Mouse (Mus musculus) embryo, embryonic 11.5 days (tissue): ENCODE data around the gene Hs1bp3.
A peak's percentile ranks its signal among the peaks of the same experiment; 100 is the strongest.

Experiments used
- DNase-seq: peaks from one replicate; pipeline ENCODE4 v3.0.0-alpha.2; 2012; ENCODE audit warnings: low read depth, low spot score

Hs1bp3 gene

DNA sequence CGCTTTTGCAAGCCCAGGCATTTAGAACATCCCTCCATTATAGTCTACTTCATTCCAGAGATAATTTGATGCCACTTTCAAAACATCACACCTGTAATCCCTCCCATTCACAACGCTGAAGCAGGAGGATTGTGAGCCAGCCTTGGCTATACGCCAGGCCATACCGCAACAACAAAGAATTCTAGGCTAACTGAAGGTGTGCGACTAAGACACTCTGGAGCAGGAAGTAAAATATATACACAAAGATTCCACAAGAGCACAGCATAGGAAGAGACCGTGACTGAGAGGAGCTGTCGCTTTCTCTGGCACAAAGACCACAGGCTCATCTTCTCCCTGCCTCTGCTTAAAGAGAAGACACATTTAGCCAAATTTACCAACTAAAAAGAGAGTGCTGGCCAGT lies 49.2 kb downstream of the Hs1bp3 start:
- DNase-seq = no peak

DNA sequence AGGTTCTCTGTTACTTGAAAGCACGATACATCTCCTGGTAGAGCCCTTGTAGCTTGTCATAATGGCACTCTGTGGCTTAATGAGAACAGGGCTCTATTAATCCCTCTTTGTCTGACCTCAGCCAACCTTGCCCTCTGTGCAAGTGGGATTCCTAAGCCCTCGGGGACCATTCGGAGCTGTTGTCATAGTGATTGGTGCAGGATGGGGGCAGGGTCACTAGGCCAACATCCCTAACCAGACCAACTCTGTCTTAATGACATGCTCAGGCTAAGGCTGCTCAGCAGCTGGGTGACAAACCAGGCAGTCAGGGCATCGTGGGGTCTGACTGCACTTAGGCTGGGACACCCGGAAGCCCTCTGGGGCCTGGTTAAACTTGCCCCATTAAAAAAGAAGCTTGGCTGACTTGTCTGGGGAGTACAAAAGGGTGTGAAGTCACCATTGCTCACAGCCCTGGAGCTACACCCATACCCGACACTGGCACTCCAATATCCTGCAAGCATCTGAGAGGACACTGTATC lies 51.1 kb downstream of the Hs1bp3 start:
- DNase-seq = peak; percentile 46

DNA sequence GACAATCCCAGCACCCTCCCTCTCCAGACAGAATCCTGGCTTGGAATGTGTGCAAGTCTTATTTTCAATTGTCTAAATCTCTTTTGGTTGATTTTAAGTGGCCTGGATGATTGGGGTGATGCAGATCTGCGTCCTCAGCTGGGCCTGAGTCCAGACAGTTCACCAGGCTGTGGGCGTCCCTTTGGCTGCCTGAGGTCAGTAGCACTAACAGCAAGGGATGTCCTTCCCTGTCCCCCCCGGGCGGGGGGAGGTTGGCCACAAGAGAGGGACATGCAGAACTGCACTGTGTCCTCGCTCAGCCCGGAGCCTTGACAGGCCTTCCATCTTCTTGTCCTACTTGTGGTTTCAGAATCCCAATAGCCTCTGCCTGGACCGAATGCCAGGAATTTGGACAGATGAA lies 52.1 kb downstream of the Hs1bp3 start:
- no peak for DNase-seq

DNA sequence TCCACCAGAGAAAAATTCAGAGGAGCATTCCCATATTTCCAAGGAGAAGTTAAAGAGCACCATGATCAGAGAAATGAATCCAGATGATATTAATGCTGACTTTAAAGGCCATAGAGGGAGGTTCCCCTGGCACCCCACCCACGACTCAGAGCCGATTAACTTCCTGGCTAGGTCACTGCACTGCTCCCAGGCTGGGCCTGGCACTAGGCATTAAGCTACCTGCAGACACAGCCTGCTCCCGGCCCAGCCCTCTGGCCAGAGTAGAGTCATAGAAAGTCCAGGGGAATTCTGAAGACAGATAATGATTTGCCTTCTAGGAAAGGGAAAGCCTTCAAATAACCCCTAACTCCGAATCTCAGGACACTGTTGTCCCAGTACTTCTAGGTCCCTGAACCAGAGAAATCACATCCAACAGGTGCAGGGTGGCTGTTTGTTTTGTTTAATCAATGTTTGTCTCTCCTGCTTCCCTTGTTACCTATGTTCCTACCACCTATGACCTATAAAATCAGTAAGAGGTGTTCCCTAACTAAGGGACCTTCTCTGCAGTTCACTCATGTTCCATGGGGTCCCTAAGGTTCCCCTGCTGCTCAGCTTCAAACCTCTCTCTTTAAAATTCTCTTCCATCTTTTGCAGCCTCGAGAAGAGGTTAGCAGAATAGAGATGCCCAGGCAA lies 52.8 kb downstream of the Hs1bp3 start:
- DNase-seq = no peak

DNA sequence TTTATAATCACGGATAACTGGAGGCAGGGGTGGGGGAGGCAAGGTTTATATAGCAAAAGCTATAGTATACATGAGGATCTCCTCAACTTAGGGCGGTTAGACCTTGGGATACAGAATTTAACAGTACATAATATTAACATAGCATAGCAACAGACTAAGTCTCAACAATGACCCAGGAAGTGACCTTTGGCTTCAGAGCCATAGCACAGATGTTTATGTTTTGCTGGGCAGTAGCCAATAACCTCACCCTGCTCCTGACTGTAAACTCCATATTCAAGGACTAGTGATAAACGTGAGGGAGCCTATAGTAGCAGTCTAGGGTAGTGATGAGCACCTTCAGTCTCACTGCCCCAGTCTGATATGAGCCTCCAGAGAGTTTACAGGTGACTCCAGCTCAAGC lies 53.5 kb downstream of the Hs1bp3 start:
- DNase-seq = no peak

DNA sequence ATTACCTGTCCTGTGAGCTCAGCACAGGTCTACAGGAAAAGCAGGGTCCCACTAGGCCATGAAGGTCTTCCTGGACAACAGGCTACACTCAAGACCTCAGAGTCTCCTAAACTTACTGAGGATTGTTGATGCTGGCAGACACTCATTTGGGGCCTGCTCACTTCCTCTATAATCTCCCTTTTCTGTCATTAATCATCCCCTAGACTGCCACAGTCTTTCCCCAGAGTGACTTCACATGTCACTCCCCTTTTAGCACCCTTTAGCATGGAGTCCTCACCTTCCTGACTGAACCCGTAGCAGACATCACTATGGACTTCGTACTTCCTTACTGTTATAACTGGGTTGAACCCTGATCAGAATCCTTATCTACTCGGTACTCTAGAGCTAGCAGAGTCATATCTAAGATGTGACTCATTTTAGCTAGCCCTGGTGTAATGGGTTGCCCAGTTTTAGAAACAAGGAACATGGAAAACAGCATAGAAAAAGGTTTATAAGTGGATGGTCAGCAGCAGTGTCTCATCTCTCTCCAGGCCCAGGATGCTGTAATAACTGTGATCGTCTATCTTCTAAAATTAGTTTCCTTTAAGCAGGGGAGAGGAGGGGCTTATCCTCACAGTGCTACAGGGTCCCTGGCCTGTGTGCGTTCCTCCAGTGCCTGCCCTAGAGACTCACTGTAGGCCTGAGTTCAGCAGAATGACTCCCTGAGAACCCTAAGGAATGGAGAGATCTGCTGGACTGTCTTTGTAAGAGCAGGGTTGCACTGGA lies 58.7 kb downstream of the Hs1bp3 start:
- no peak for DNase-seq

DNA sequence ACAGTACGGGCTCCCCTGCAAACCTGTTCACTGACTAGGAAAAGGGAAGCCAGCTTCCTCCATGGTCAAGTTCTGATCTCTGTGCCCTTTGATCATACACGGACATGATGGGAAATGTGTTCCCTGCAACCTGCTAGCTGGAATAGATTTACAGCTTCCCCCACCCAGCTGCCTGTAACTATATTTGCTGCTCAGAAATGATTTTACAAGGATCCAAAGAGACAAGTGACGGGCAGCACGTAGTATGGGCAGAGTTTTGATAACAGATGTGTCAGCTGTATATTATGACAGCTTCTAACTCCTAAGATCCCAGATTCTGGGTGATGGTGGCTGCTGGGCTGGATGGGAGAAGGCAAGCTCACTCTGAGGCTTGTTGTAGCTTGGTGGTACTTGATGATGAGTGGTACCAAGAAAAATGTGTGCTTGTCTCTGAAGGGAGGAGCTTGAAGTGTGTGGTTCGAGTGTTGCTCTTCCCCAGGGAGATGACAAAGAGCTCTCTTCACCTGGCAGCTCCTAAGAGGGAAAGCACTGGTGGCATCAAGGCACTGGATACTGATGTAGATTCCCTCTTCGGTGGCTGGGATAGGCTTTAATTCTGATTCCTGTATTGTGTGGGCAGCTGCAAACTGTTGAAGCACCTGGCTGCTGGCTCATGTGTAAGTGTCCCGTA lies 59.4 kb downstream of the Hs1bp3 start:
- no peak for DNase-seq

DNA sequence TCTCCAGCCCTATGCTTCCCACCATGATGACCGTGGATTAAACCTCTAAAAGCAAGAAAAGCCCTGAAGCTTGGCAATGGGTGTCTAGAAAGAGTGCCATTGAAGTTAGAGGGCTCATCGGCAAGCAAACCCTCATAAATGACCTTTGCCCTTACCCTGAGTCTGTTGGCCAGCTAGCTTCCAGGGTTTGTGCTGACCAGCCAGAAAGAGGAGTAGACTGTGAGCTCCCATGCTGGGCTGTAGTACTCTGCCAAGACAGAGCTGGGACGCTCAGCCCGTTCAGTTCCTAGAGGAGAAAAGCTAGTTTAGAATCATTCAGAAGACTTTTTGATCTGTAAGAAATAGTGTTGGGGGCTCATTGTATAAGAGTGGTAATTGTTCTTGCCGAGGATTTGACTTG lies 60.5 kb downstream of the Hs1bp3 start:
- no peak for DNase-seq

DNA sequence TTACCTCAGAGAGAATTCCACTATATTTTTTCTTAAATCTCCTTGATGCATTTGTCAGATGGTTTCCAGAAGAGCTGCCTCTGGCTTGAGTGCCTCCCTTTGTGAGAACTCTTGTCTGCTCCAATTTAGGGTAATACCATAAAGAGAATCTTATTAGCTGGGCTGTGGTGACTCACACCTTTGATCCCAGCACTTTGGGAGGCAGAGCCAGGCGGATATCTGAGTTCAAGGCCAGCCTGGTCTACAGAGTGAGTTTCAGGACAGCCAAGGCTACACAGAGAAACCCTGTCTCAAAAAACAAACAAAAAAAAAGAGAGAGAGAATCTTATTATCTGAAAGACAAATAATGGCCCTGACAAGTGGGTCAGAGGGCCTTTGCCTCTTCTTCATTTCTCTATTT lies 63.9 kb downstream of the Hs1bp3 start:
- no peak for DNase-seq

DNA sequence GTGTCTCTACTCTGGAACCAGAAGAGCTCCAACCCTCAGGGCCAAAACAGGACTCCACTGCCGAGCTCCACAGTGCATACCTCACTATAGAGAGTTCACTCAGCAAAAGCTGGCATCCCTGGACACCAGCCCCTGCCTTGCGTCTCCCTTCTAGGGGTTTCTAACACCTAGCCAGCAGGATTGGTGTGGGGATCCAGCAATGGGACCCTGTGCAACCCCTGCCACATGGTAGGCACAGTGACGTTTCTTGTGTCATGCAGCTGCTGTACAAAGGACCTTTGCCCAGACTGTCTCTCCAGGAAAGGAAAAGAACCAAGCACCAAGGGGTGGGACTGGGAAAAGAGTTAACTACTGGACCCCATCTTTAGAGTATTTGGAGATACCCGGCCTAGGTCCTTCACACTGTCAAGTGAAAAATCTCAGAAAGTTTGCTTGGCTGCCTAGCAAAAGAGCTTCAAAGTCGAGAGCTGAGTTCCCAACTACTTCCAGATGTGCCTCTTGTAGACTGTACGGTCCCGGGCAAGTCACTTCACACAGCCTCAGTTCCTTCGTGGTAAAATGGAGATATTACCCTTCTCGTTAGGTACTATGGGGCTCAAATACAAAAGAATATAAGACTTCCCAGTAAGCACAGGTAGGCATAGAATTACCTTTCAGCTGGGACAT lies 64.9 kb downstream of the Hs1bp3 start:
- no peak for DNase-seq

DNA sequence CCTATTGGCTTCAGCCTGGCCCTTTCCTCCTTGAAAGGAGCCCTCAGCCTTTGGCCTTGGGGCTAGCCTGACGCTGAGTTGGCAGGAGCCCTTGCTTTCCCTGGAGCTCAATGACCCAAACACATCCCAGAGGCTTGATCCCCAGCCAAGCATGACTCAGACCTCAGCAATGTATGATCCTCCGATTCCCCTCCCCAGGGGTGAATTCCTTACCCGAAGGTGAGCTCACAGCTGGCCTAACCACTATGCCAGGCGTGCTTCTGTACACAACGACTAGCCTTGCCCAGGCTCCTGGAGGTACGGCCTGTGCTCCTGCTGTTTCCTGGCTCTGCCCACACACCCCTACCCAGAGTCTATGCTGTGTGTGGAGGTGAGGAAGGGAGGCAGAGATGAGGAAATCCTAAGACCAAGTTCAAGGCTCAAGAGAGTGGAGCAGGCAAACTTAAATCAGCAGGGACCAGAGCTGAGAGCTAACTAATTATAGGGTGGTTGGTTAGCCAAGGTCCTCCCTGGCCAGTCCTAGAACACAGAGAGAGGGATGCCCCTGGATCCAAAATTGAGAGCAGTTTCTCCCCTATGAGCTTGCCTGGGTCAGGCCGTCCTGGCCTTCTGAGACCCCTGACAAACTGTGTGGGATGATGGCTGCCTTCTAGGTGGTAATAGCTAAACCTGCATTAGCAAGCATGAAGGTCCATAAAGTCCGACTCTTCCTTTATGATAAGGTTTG lies 66.7 kb downstream of the Hs1bp3 start:
- DNase-seq = no peak

DNA sequence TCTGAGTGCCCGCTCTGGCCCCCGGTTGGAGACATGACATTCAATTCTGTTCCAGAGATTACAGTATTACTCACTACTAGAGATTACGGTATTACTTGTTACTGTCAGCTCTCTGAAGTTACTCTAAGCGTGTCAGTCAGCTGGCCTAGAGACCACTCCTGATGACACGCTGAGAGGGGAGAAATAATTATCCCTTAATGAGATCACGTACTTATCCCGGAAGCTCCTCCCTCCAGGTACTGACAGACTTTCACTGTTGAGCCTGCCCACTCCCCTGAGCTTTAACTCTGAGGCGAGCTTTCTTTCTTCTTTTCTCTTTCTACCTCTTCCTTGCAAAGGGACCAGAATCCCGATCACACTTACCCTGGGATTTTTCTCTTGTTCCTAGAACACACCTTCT lies 67.7 kb downstream of the Hs1bp3 start:
- no peak for DNase-seq

DNA sequence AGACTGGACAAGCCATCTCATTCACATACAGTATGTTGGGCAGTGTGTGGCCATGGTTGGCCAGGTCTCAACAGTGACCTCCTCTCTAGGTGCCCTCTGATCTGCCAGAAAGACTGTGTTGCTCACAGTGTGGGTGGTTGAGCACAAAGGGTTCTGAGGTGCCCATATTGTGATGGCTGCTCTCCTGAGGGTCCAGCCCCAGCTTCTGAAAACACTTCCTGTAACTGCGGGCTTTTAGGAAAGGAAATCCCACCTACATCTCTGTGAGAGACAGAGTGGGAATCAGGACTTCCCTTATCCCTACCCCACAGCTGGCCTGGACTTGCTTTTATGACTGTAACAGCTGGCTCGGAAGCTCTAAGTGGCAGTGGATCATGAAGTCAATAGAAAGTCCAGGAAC lies 68.7 kb downstream of the Hs1bp3 start:
- DNase-seq = no peak

DNA sequence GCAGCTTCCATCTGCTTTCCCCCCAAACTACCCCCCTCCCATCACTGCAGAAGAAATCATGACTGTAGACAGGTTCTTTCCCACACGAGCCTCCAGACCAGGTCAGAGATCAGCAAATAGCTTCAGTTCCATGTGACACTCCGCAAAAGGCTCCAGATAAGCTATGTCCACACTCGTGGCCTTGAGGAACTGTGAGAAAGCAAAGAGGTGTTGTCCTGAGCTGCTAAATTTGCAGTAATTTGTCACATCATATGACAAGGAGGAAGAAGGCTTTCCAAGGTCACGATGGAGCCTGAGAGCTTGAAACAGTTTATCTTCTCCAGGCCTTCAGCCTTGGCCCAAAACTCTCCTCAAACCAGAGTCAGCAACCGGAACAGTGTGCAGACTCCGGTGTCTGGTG lies 70.6 kb downstream of the Hs1bp3 start:
- DNase-seq = no peak

DNA sequence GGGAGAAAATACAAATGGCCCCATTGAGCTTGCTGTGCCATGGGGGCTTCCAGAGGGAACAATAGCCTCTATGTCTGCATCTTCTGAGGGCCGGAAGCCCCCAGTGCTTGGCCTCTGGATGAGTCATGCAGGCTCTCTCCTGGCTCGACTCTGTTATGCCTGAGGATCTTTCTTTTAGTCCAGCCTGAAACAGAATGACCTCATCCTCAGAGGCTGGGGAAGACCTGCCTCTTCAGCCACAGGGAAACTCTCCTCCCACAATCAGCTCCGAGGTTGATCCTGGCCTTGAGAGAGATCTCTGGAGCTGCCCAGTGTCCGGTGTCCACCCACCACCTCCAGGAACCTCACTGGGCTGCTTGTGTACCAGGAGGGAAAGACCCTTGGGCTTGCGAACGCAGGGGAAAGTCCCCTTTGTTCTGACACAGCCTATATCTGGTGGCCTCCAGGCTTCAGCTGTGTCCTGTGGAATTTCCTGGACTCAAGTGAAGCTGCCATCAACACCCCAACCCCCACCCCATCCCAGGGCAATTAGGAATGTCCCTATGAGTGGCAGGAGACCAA lies 73.3 kb downstream of the Hs1bp3 start:
- no peak for DNase-seq

DNA sequence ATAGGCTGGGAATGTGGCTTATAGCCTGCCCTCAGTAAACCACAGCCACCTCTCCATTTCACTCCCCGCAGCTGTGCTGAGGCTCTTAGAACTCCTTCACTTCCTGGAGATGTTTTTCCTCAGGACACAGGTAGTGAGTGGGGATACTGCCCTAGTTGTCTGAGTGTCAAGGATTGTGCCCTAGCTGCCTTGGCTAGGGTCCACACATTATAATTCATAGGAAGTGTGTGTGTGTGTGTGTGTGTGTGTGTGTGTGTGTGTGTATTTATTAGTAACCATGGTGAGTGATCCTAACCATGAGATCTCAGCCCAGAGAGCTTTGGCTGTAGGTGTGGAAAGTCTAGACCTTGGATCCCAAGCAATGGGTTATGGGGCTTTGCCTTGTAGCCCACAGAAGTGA lies 74.0 kb downstream of the Hs1bp3 start:
- DNase-seq = no peak

DNA sequence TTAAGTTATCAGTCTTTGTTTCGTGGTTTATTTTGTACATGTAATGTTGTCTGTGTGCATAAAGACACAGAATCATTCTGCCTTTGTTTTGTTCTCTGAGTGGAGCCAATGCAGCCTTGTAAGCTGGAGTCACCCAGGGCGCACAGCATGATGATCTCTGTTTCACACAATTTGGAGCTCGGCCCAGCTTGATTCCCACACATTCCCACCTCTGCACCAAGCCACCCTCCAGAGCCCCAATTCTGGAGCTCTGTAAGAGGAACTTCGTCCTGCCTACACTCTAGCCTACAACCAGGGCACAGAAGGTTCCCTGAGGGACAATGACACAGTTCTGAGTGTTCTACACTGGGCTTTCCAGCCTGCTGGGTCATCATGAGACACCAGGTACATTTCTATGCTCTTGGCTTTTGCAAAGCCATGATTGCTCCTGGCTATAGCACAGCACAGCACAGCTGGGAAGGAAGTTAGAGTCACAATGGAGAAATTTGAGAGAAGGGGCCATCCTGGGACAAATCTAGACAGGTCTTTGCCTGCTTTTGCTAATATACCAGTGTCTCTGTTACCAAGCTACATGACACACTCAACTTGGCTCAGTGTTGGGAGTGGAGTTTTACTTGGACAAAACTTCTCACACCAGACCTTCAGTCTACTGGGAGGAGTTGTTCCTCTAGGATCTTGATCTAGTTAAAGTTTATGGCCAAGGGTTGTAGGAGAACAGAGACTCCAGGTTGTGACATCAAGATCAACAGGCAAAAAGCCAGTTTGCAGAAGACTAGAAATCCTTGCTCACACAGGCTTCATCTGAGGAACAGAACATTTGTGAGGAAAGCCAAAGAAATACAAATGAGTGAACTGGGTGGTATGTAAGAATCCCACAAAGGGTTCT lies 75.5 kb downstream of the Hs1bp3 start:
- DNase-seq = no peak

DNA sequence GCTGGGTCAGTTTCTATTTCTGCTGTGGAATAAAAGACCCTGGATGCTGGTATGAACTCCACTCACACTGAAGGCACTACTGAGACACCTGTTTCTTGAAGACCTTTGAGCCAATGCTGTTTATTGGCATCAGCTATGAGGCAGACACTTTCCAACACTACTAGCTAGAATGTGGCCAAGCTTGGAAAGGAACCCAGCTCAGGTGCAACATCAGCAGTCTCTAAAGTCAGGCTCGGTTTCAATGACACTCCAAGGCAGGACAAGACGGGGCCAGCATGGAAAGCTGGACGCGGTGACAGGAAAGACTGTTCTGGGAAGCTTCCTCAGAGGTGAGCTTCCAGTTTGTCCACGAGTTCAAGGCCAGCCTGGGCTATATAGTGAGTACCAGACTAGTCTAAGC lies 80.0 kb downstream of the Hs1bp3 start:
- DNase-seq = no peak
